Mouse (Mus musculus) adrenal gland, adult 8-10 months (tissue): ENCODE data around the gene Olfr160. TPM values are rescaled to one million over a fixed set of nuclear protein-coding genes. Genes with fewer than 3 reads are reported as not detected.

Experiments used
- DNase-seq: peaks from one replicate; pipeline ENCODE4 v3.0.0; 2022
- total RNA-seq, 4 experiments: library from RNA; stranded (reverse); gene quantifications; 2 replicates each; pipeline ENCODE4 v1.2.4; 2022

The Olfr160 gene
- total RNA-seq = not detected

- no peak for DNase-seq
Observed at GRCm38 (mm10) chr9:37716150-37716549, at the start of gene Olfr160. Gene Olfr160, minus strand, starts transcription at chr9:37716250.

- DNase-seq = no peak
Observed at GRCm38 (mm10) chr9:37762541-37762940, 46.5 kb upstream of the Olfr160 start.

DNA sequence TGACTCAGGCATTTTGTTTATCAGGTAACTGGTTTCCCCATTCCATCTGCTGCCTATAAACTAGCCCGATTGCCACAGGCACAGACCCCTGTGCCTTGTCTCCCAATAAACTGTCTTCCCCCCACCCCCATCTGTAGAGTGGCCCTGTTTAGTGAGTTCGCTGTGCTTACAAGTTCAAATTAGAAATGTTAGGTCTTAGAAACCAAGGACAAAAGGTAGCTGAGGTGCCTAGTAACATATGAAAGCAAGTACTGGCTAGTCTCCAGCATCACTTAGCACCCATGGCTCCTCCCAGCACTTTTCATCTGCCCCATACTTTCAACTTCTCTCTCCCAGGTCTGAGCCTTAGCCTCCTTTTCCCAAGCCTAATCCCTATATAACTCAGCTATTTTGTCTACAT lies 45.7 kb upstream of the Olfr160 start:
- no peak for DNase-seq

GRCm38 (mm10) chr9:37752006-37752405 lies 36.0 kb upstream of the Olfr160 start:
- peak; percentile 45 for DNase-seq

GRCm38 (mm10) chr9:37751467-37751866 lies 35.4 kb upstream of the Olfr160 start:
- no peak for DNase-seq

DNA sequence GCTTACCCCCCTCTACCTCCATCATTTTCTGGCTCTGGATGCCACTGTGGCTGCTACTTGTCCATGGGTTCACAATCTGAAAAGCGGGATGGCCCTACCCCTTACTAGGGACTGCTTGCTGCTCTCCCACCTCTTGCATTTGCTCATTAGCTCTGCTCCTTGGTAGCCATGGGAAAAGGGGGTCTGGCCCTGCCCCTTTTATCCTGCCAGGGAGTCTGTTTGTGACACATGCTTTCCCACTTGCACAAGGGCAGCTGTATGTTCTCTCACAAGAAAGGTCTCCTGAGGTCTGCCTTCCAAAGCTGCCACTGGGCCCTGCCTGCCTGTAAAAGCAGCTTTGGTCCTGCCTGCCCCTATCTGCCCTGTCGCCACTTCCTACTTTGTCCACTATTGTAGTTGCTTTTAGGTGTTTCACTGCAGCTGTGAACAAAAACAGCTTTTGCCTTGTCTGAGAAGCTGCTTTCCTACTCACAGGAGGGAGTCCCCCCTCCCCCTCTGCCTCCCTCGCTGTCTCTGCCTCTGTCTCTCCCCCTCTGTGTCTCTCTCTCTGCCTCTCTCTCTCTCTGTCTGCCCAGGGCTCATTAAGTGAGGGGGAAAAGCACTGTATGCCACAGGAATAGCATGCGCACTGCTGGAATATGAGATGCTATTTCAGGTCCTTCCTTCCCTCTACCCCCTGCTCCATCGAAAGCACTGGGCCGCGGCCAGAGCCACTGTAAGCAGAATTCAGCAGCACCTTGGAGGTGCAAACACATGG lies 34.4 kb upstream of the Olfr160 start:
- no peak for DNase-seq

DNA sequence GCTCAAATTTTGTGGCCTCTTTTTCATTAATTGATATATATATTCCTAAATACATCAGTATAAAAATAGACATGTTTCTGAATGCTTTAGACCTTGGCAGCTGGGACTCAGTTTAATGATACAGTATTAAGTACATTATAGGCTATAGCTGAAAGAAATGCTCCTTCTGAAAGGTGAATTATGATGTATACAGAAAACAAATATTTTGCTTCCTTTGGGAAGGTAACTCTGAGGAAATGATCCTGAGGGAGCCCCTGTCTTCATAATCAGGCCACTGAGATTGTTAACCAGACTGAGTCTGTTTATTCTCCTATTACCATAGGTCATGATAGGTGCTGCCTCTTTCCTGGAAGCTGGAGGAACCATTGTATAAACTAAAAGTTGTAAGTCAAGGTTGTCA lies 28.8 kb upstream of the Olfr160 start, which contains the start of gene Olfr874:
TSS of gene Olfr874 (plus strand) at position 301 of the 400 bp plus-strand sequence.
- no peak for DNase-seq

- DNase-seq = no peak
Observed at GRCm38 (mm10) chr9:37734310-37734709, 18.3 kb upstream of the Olfr160 start.

DNA sequence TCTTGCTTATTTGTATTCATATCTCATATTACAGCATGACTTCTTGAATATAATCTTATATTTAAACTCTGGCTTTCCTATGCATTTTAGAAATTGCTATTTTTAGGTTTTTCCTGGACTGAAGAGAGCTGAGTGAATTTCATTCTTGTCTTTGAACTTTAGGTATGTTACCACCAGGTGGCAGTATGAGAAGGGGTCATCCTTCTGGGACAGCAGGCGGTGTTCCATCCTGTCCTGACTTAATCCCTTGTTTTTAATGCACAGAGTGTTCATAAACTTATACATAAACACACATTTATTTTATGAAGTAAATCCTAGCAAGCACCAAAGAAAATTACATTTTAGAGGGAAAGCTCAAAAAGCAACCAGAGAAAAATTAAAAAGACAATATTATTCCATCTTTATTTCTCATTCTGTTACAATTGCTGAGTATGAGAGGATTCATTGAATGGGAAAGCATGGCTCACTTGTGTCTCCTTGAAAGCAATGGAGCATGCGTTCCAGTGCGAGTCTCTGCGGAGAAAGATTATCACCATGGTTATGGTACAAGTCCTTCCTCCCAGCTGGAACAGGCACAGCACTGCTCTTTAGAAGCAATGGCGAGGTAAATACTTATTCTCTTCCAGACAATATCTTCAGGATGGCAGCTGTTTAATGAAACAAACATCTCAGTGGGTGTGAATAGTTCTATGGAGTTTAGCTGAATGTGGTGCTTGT lies 25.9 kb downstream of the Olfr160 start:
- no peak for DNase-seq

DNA sequence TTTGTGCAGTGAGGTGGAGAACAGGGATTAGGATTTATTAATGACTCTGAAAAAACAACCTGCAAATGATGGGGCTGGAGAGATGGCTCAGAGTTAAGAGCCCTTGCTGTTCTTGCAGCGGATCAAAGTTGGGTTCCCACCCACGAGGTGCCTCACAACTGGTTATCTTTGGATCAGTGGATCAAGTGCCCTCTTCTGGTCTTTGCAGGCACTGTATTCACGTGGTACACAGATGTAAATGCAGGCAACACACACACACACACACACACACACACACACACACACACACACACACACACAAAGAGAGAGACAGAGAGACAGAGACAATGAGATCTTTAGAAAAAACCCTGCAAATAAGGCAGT lies 28.1 kb downstream of the Olfr160 start:
- no peak for DNase-seq

DNA sequence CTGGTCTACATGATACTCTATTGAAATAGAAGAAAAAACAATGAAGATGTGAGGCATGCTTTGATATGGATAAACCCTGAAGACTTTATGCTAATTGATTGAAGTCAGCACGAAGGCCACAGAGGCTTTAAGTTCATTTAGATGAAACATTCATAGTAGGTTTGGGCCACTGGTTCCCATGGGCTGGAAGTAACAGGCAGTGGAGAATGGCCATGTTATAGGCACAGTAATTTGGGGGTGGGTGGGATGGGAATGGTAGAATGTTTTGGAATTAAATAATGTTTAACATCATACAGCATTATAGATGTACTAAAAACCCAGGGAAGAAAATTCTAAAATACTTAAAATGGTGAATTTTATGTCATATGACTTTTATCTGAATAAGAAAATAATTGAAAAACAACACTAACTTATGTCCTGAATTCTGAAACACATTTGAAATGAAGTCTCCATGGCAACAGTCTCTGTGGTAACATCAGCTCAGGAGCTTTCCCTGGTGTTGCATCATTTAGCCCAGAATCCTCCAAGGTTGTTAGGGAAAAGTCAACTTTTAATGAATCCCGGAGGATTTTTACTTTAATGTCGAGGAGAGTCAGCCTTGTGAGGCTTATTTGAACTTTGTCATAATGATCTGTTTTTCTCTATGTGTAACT lies 28.6 kb downstream of the Olfr160 start:
- no peak for DNase-seq

GRCm38 (mm10) chr9:37681123-37681522 lies 34.9 kb downstream of the Olfr160 start:
- DNase-seq = no peak

DNA sequence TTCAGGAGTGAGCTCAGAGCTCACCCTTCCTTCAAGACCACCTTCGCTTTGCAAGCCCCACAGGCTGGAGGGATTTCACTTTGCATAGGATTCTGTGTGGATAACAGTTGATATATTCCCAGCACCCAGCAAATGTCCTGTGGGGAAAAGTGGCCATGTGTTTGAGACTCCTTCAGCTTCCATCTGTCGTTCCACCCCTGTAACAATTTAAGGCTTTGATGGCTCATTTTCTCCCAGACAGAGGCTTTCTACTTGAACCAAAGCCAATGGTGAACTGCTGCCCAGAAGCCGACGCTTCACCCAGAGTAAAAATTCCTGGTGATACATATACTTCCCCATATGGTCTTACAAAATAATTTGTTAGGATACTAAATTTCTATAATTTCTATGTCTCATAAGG lies 40.8 kb downstream of the Olfr160 start:
- no peak for DNase-seq

GRCm38 (mm10) chr9:37670261-37670660 lies 45.8 kb downstream of the Olfr160 start:
- no peak for DNase-seq

DNA sequence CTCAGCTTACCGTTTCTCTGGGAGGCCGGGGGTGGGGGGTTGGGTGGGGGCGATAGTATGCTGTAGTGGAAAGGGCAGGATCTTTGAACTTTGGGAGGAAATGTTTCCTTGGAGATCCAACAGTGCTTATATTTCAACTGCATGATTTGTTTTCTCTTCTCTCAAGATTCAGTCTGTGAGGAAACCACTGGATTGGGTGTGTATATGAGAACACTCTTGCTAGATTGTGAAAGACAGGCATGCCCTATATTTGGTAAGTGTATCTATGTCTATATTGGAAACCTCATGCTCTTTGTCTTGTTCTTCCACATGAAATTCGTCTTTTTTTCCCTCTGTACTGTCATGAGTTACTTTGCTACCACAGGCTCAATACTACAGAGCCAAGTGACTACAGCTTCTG lies 46.4 kb downstream of the Olfr160 start:
- DNase-seq = no peak

GRCm38 (mm10) chr9:37669115-37669514 lies 46.9 kb downstream of the Olfr160 start, which contains the start of gene Panx3:
Gene Panx3, minus strand, starts transcription at chr9:37669235.
- DNase-seq = no peak

DNA sequence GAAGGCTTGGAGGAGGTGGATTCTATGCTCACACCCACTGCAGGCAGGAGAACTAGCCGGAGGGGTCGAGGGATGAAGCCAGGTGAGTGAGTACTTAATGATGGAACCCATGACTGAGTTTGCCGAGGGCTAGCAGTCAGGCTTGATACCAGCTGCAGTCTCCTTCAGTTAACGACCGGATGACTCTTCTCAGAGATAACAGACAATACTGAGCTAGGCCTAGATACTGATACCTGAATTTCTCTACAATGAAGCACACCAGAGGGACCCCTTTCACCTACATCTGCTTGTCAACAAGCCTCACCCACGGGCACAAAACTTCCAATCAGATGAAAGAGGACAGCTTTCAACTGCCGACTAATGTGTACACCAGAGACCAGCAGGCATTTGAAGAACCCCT lies 50.0 kb downstream of the Olfr160 start:
- DNase-seq = no peak

DNA sequence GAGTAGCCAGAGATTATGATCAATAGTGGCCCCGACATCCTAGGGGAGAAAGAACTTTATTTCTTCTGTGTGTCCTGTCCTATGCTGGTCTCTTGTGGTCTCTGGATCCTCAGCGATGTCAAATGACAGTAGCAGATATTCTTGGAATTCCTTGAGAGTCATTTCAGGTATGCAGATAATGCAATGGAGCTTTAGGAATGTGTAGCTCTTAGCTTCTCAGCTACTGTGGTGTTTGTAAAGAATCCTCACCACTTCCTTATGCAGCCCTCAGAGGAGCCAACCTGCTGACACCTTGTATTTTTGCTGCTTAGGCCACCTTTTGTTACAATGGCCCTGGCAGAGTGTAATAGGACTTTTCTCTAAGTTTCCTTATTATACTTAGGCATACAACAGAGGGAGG lies 51.4 kb downstream of the Olfr160 start:
- no peak for DNase-seq

DNA sequence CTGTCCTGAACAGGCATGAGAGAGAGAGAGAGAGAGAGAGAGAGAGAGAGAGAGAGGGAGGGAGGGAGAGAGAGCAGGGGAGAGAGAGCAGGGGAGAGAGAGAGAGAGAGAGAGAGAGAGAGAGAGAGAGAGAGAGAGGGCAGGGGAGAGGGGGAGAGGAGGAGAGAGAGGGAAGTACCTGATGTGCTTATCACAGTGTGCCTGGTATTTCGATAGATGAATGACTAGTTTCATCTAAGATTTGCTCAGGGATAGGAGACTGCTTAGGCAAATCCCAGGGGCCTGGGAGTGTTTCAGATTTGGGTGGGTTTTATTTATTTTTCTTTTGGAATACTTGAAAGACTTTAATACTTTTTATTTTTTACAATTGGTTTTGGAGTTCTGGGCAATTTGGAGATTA lies 52.8 kb downstream of the Olfr160 start:
- no peak for DNase-seq

DNA sequence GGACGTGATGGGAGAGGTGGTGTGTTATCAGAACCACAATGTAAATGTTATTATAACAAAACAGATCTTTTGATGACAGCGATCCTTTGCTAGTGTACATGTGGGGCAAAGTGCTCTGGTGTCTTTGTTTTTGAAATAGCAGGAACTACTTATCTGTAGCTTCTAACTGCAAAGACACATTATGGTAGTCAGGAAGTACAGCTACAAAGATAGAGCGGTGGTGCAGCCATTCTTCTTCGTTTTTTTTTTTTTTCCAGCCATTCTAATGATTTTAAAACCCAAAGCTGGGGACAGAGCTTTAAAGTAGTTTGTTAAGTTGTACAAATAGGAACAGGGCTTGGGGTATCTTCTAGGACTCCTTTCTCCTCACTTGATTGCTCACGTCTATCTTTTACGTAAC lies 56.6 kb downstream of the Olfr160 start:
- no peak for DNase-seq
